In genomic region chr9:86694644-86695043, GRCm38 (mm10) we compare ENCODE assay signal across 9 mouse cellular contexts. TPM values are rescaled to one million over a fixed set of nuclear protein-coding genes. Genes with fewer than 3 reads are reported as not detected.
DNase-seq lines count a peak whose midpoint lies in the region; ATAC-seq and TF ChIP-seq lines count a peak whose summit lies in the region.
"Had no signal": no experiment of that assay in that cellular context is flagged by ENCODE, and none has a peak within 500 bp of the region (broad histone marks: within the 10 kb centered on the region; RNA-seq: fewer than 3 reads in every experiment).

No protein-coding gene starts in this region.

- H3K27me3 ChIP-seq in forebrain, embryonic 14.5 days (replicated peaks; ENCODE audit: control insufficient read depth, insufficient read depth, low read length) = no peaks in the 10 kb centered on the region
- 0 out of 2 replicates have a peak, but pooled peaks cover 2% of the 10 kb centered on the region for H3K27me3 ChIP-seq in forebrain, embryonic 12.5 days
- H3K27me3 ChIP-seq in liver, adult 2 months (ENCODE audit: control insufficient read depth, insufficient read depth, low read length) = no peaks in the 10 kb centered on the region
- no peaks in the 10 kb centered on the region for H3K27me3 ChIP-seq in embryonic facial prominence, embryonic 14.5 days (replicated peaks; ENCODE audit: control insufficient read depth, insufficient read depth, low read length)
- no peaks in the 10 kb centered on the region for H3K27me3 ChIP-seq in midbrain, embryonic 15.5 days (replicated peaks)
- H3K27me3 ChIP-seq: stomach, embryonic 15.5 days had no signal

- H3K4me3 ChIP-seq in forebrain, embryonic 14.5 days (ENCODE audit: low read depth, low read length) = peak overlapping the region; percentile 64; the same call in 1 of the 2 replicates
- H3K4me3 ChIP-seq in forebrain, embryonic 12.5 days (replicated peaks) = no peak overlapping the region
- peak overlapping the region; percentile 100 for H3K4me3 ChIP-seq in liver, adult 2 months (ENCODE audit: insufficient read depth, low read depth, low read length)
- H3K4me3 ChIP-seq in embryonic facial prominence, embryonic 14.5 days (ENCODE audit: low read depth, low read length) = peak overlapping the region; percentile 80
- peak overlapping the region; percentile 94 for H3K4me3 ChIP-seq in midbrain, embryonic 15.5 days

- H3K27ac ChIP-seq in forebrain, embryonic 14.5 days (ENCODE audit: low read depth, low read length) = no peak overlapping the region
- no peak overlapping the region for H3K27ac ChIP-seq in forebrain, embryonic 12.5 days
- peak overlapping the region; percentile 90 for H3K27ac ChIP-seq in liver, adult 2 months (replicated peaks; ENCODE audit: insufficient read depth, low read depth, low read length)
- H3K27ac ChIP-seq in embryonic facial prominence, embryonic 14.5 days (replicated peaks; ENCODE audit: low read depth, low read length) = no peak overlapping the region
- no peak overlapping the region for H3K27ac ChIP-seq in midbrain, embryonic 15.5 days
- H3K27ac ChIP-seq: stomach, embryonic 15.5 days had no signal

- peaks cover 9% of the 10 kb centered on the region for H3K79me2 ChIP-seq in liver, adult 2 months (ENCODE audit: control insufficient read depth, insufficient read depth, low read length)

- H3K9me3 ChIP-seq in forebrain, embryonic 14.5 days (replicated peaks; ENCODE audit: control insufficient read depth, low read length) = no peaks in the 10 kb centered on the region
- H3K9me3 ChIP-seq in forebrain, embryonic 12.5 days = no peaks in the 10 kb centered on the region
- no peaks in the 10 kb centered on the region for H3K9me3 ChIP-seq in embryonic facial prominence, embryonic 14.5 days (ENCODE audit: control insufficient read depth, low read length)
- no peaks in the 10 kb centered on the region for H3K9me3 ChIP-seq in midbrain, embryonic 15.5 days
- H3K9me3 ChIP-seq: stomach, embryonic 15.5 days had no signal

- no peaks in the 10 kb centered on the region for H3K36me3 ChIP-seq in forebrain, embryonic 14.5 days (ENCODE audit: control insufficient read depth, insufficient read depth, low read length)
- H3K36me3 ChIP-seq in forebrain, embryonic 12.5 days (replicated peaks) = no peaks in the 10 kb centered on the region
- H3K36me3 ChIP-seq in liver, adult 2 months (ENCODE audit: control insufficient read depth, insufficient read depth, low read length) = peaks cover 2% of the 10 kb centered on the region; the same call in 1 of the 2 replicates
- H3K36me3 ChIP-seq in embryonic facial prominence, embryonic 14.5 days (ENCODE audit: control insufficient read depth, insufficient read depth, low read length) = no peaks in the 10 kb centered on the region
- no peaks in the 10 kb centered on the region for H3K36me3 ChIP-seq in midbrain, embryonic 15.5 days (replicated peaks)
- H3K36me3 ChIP-seq: stomach, embryonic 15.5 days had no signal

- no peak for DNase-seq in forebrain, embryonic 14.5 days (ENCODE audit: low spot score)
- no peak for DNase-seq in liver, adult 2 months (ENCODE audit: extremely low read depth, low read depth, low spot score)
- DNase-seq in liver = no peak
- no peak for DNase-seq in embryonic facial prominence, embryonic 14.5 days (ENCODE audit: low spot score)
- no peak for DNase-seq in c-Kit-positive CD71-positive TER-119-positive erythroid progenitor cells, embryonic 14.5 days (ENCODE audit: low spot score)
- DNase-seq in frontal cortex, postnatal 25 days (ENCODE audit: low spot score in 2 of 2) = no peak

- ATAC-seq in forebrain, embryonic 14.5 days = no peak
- no peak for ATAC-seq in forebrain, embryonic 12.5 days (ENCODE audit: low FRiP score)
- no peak for ATAC-seq in embryonic facial prominence, embryonic 14.5 days (ENCODE audit: low read depth)
- no peak for ATAC-seq in midbrain, embryonic 15.5 days (replicated peaks)

- 98% methylated on average over 7 of the region's 7 CpGs for WGBS in forebrain, embryonic 14.5 days
- WGBS in forebrain, embryonic 12.5 days = 92% methylated on average over 7 of the region's 7 CpGs
- 85% methylated on average over 7 of the region's 7 CpGs for WGBS in liver, adult 2 months
- WGBS in embryonic facial prominence, embryonic 14.5 days = 95% methylated on average over 7 of the region's 7 CpGs
- WGBS in midbrain, embryonic 15.5 days = 92% methylated on average over 7 of the region's 7 CpGs

- TF ChIP-seq CTCF in liver, adult 2 months (IDR thresholded peaks at IDR 0.05; ENCODE audit: low read depth, low read length) = no peak

- no peak overlapping the region; the same call in 1 of the 2 replicates for H3K4me2 ChIP-seq in forebrain, embryonic 14.5 days (ENCODE audit: low read length)
- no peak overlapping the region for H3K4me2 ChIP-seq in forebrain, embryonic 12.5 days
- peak overlapping the region; percentile 87 for H3K4me2 ChIP-seq in embryonic facial prominence, embryonic 14.5 days (ENCODE audit: low read depth, low read length)
- H3K4me2 ChIP-seq in midbrain, embryonic 15.5 days = peak overlapping the region; percentile 86

- no peak for TF ChIP-seq POLR2A in liver, adult 2 months (IDR thresholded peaks at IDR 0.05; ENCODE audit: extremely low read depth, insufficient read depth, low read length)

- no peak overlapping the region for H3K9ac ChIP-seq in forebrain, embryonic 14.5 days (ENCODE audit: low read length)
- no peak overlapping the region for H3K9ac ChIP-seq in forebrain, embryonic 12.5 days
- peak overlapping the region; percentile 74 for H3K9ac ChIP-seq in liver, adult 2 months (ENCODE audit: low read depth, low read length)
- H3K9ac ChIP-seq in embryonic facial prominence, embryonic 14.5 days (ENCODE audit: low read depth, low read length) = no peak overlapping the region
- no peak overlapping the region for H3K9ac ChIP-seq in midbrain, embryonic 15.5 days

- no peaks in the 10 kb centered on the region for H3K4me1 ChIP-seq in forebrain, embryonic 14.5 days (ENCODE audit: control insufficient read depth, insufficient read depth, low read length)
- H3K4me1 ChIP-seq in forebrain, embryonic 12.5 days = no peaks in the 10 kb centered on the region
- H3K4me1 ChIP-seq in liver, adult 2 months (ENCODE audit: control insufficient read depth, insufficient read depth, low read length) = peaks cover 18% of the 10 kb centered on the region; the same call in 1 of the 2 replicates
- H3K4me1 ChIP-seq in embryonic facial prominence, embryonic 14.5 days (ENCODE audit: control insufficient read depth, insufficient read depth, low read length) = no peaks in the 10 kb centered on the region
- peaks cover 8% of the 10 kb centered on the region; the same call in 1 of the 2 replicates for H3K4me1 ChIP-seq in midbrain, embryonic 15.5 days

RNA-seq across cellular contexts. Expression of gene Me1, which starts 1.1 kb away (rescaled TPM):
- 13.8 and 19.1 TPM in 2 replicates for polyA plus RNA-seq in forebrain, embryonic 14.5 days (2014; fragmentation: Nextera tagmentation; extraction: Ambion mirVana)
- 11.4 and 11.6 TPM in 2 replicates for polyA plus RNA-seq in forebrain, embryonic 12.5 days (2016; fragmentation: Nextera tagmentation; extraction: Ambion mirVana)
- 62.8 and 87.4 TPM in 2 replicates for total RNA-seq in liver, adult 2 months (2014; rRNA removed)
- polyA plus RNA-seq in liver, adult 2 months (2012; rRNA removed) = 66.3 and 101 TPM in 2 replicates
- polyA plus RNA-seq in embryonic facial prominence, embryonic 14.5 days (2014; fragmentation: Nextera tagmentation; extraction: Ambion mirVana) = 26.1 and 26.3 TPM in 2 replicates
- 37.7 and 40.6 TPM in 2 replicates for polyA plus RNA-seq in midbrain, embryonic 15.5 days (2015; fragmentation: Nextera tagmentation; extraction: Ambion mirVana)

RNA-seq across cellular contexts. Expression of gene Prss35, which starts 48.8 kb away (rescaled TPM):
- polyA plus RNA-seq in forebrain, embryonic 14.5 days (2014; fragmentation: Nextera tagmentation; extraction: Ambion mirVana) = 0.84 and 1.3 TPM in 2 replicates
- polyA plus RNA-seq in forebrain, embryonic 12.5 days (2016; fragmentation: Nextera tagmentation; extraction: Ambion mirVana) = 1.7 and 1.8 TPM in 2 replicates
- total RNA-seq in liver, adult 2 months (2014; rRNA removed) = 0.20 TPM in 1 of 2 replicates, not detected in the other
- 0.02 TPM in 1 of 2 replicates, not detected in the other for polyA plus RNA-seq in liver, adult 2 months (2012; rRNA removed)
- 65.4 and 71.9 TPM in 2 replicates for polyA plus RNA-seq in embryonic facial prominence, embryonic 14.5 days (2014; fragmentation: Nextera tagmentation; extraction: Ambion mirVana)
- polyA plus RNA-seq in midbrain, embryonic 15.5 days (2015; fragmentation: Nextera tagmentation; extraction: Ambion mirVana) = 4.3 and 4.8 TPM in 2 replicates

Comparison
In these comparisons a context has a peak if more than half of its experiments do, and no peak if none do; other contexts are left out.
1. H3K4me2 ChIP-seq: peak in embryonic facial prominence, embryonic 14.5 days (single experiment) and midbrain, embryonic 15.5 days (single experiment); none in forebrain, embryonic 14.5 days (single experiment) and forebrain, embryonic 12.5 days (single experiment).
2. RNA of gene Prss35, which starts 48.8 kb away (polyA plus RNA-seq): 65.4 to 71.9 TPM in embryonic facial prominence, embryonic 14.5 days; 4.3 to 4.8 TPM in midbrain, embryonic 15.5 days, 1.7 to 1.8 TPM in forebrain, embryonic 12.5 days, 0.84 to 1.3 TPM in forebrain, embryonic 14.5 days and 0.02 TPM in liver, adult 2 months; every median in the first group is over 10 times any median in the second.